Mouse (Mus musculus) CH12.LX (cell line): ENCODE measurements at regions not wholly inside any gene's neighbourhood (a gene's known extent, or its start where the extent isn't known, plus 50 kb on each side); places are given as distances from the start of the nearest gene placed in this dataset.

ENCODE experiments used
- CTCF ChIP-seq, 2 experiments: IDR thresholded peaks in 1 of 2; conservative IDR thresholded peaks in 1 of 2; 2 replicates each; pipeline ENCODE4 v1.5.1; 2011 to 2012; ENCODE audit warnings: low read depth in 2 of 2, low read length in 2 of 2, improper control_type of control experiment in 1 of 2, inconsistent platforms in 1 of 2, mild to moderate bottlenecking in 1 of 2, moderate library complexity in 1 of 2
- USF1 ChIP-seq: IDR thresholded peaks from 2 replicates; pipeline ENCODE4 v1.6.1; 2014; ENCODE audit warnings: low read depth, mild to moderate bottlenecking, inconsistent platforms, low read length, improper control_type of control experiment

- TF ChIP-seq CTCF (conservative IDR thresholded peaks at IDR 0.05 in 1 of 2, IDR thresholded peaks at IDR 0.05 in 1 of 2; ENCODE audit: low read depth in 2 of 2, low read length in 2 of 2) = no peak
- TF ChIP-seq USF1 = no peak
These were observed 318.3 kb downstream of the Foxo1 start for GRCm38 (mm10) chr3:52586418-52586817.
